Mouse (Mus musculus) erythroblast, embryonic 14.5 days (primary cell): ENCODE data around the gene Pln.

ENCODE experiments used
- GATA1 ChIP-seq: IDR thresholded peaks from 2 replicates; pipeline ENCODE4 v1.6.1; 2012; ENCODE audit warnings: low read length, inconsistent platforms, mixed read lengths
- TAL1 ChIP-seq: IDR thresholded peaks from 3 replicates; pipeline ENCODE4 v1.6.1; 2012; ENCODE audit warnings: low read length, inconsistent platforms, mixed read lengths

GRCm38 (mm10) chr10:53377096-53377495 is 39.6 kb downstream of the Pln start:
- TF ChIP-seq GATA1 (no peak), TAL1 (no peak)
